Mouse (Mus musculus) gastrocnemius, adult 2 months (tissue): Measurements from ENCODE around the gene Apela. TPM values are rescaled to one million over a fixed set of nuclear protein-coding genes. Genes with fewer than 3 reads are reported as not detected.

Source experiments
- DNase-seq: peaks from one replicate; pipeline ENCODE4 v3.0.0; 2022
- H3K27ac ChIP-seq: fragments of 200-600 bp; 2 replicates; pipeline ENCODE4 v1.8.1; 2022; ENCODE audit warnings: mild to moderate bottlenecking
- H3K4me3 ChIP-seq: fragments of 200-600 bp; 2 replicates; pipeline ENCODE4 v1.8.1; 2022; ENCODE audit warnings: mild to moderate bottlenecking, moderate library complexity
- CTCF ChIP-seq: fragments of 200-600 bp; IDR thresholded peaks from 2 replicates; pipeline ENCODE4 v1.8.1; 2022; ENCODE audit warnings: antibody characterized with exemption, mild to moderate bottlenecking, moderate library complexity
- intact Hi-C: fragments of 180-260 bp; cut with DNase I; formaldehyde crosslinking; loops from one replicate; pipeline ENCODE4 v1.15.1; 2025
- total RNA-seq, 2 experiments: library from RNA; stranded (reverse); gene quantifications; 2 replicates each; pipeline ENCODE4 v1.2.3; 2021

The Apela gene
- total RNA-seq, 2 experiments from 2014 or later: not detected

GRCm38 (mm10) chr8:64987731-64988130 is 49.4 kb downstream of the Apela start, which contains the start of gene Trim75:
TSS of gene Trim75 (minus strand) at chr8:64987831.
- no peak within 1 kb of the TSS for H3K27ac ChIP-seq
- intact Hi-C loops: no loop called here

GRCm38 (mm10) chr8:64983150-64983897 is 53.8 kb downstream of the Apela start:
- intact Hi-C loops: no loop called here
- Histone ChIP-seq H3K4me3 (no peak overlapping the region), H3K27ac (no peak overlapping the region)
- no peak for TF ChIP-seq CTCF
- no peak for DNase-seq

More at GRCm38 (mm10) chr8:64987731-64988130, 49.4 kb downstream of the Apela start, which contains the start of gene Trim75:
- no peak for TF ChIP-seq CTCF
- DNase-seq: no peak
- H3K4me3 ChIP-seq: no peak within 1 kb of the TSS

Other genes with a start within 250 kb of the Apela start
- gene Klhl2, start 187.3 kb downstream of the Apela start, total RNA-seq: 1 to 10 TPM; 7.9 to 8.7 TPM
- 10 to 100 TPM; 18.6 to 21.4 TPM for gene Tmem192, start 90.2 kb downstream of the Apela start, total RNA-seq
- not detected for gene Trim75, start 49.5 kb downstream of the Apela start, total RNA-seq
- gene Trim61, start 18.8 kb downstream of the Apela start, total RNA-seq: not detected
- gene Trim60, start 18.8 kb downstream of the Apela start, total RNA-seq: not detected
- not detected for gene Gm10663, start 37.7 kb upstream of the Apela start, total RNA-seq
- gene BC030870, start 92.2 kb upstream of the Apela start, total RNA-seq: not detected